Mouse (Mus musculus) c-Kit-negative CD71-positive TER-119-positive erythroid progenitor cells, embryonic 14.5 days (primary cell): ENCODE measurements around the gene Prcd.
"Not testable (repeated sequence)": the region's sequence is repeated elsewhere in the genome, so short reads cannot be mapped to it uniquely, and the experiment has no call there.

Experiments
- DNase-seq: peaks from one replicate; pipeline ENCODE4 v3.0.0-alpha.2; 2013; ENCODE audit warnings: low read depth, low spot score

Prcd gene

DNA sequence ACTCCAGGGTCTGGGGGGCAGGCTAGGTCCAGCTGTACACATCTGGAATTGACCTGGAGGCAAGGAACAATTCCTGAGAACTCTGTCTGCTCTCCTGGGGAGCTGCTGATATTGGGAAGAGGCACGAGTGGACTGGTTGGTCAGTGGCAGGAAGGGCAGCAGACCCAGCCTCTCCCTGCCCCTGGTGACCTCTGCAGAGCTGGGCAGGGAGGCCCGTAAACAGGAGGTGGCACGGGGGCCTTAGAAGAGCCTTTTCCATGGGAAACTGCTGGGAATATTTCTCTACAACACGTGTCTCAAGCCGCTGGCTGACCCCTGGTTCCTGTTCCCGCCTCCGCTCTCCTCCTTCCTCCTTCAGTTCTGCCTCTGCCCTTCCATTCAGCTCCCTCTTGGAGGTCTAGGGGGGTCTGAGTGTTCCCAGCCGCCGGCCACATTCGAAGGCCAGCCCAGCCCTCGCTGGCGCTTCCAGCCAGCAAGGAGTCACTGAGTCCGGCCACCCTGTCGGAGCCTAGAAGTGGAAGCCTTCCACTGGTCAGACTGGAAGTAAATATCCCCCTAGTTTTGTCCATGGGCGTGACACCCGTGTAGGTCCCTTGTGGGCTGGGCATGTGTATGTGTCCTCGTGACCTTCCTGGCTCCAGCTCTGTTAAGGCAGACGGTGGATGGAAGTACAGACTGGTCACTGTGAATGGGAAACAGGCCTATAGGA lies 5.0 kb upstream of the Prcd start:
- DNase-seq, result no peak

- no peak for DNase-seq
These were observed 4.4 kb upstream of the Prcd start for GRCm38 (mm10) chr11:116648976-116649375.

- no peak for DNase-seq
These were observed 3.5 kb upstream of the Prcd start for GRCm38 (mm10) chr11:116649711-116650337.

- DNase-seq, result no peak
These were observed 2.5 kb upstream of the Prcd start for GRCm38 (mm10) chr11:116650811-116651210.

- no peak for DNase-seq
These were observed 2.0 kb upstream of the Prcd start for GRCm38 (mm10) chr11:116651339-116651738.

- DNase-seq, result no peak
These were observed 820 bp upstream of the Prcd start for GRCm38 (mm10) chr11:116652330-116653098.

DNA sequence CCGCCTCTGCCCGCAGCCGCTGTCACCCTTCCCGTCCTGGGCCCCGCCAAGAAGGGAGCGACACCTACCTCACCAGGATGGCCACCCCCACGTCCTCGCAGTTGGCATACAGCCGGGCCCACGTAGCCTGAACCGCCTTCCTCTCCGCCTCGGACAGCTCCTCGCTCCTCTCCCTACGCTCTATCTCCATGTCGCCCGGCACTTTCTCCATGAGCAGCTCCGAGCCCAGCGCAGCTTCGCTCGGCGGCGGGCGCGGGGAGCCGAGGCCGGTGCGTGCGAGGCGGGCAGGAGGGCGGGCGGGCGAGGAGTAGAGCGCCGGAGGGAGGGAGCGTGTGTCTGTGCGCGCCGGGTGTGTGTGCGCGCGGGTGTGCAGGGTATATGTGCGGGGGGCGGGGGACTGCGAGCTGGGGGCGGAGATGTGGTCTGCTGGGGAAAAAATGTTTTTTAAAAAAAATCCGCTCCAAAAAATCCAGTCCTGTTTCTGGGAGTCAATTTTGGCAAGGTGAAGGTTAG lies 431 bp downstream of the Prcd start:
- DNase-seq, result no peak

- DNase-seq, result no peak
These were observed 1.0 kb downstream of the Prcd start, which contains the start of gene Cygb for GRCm38 (mm10) chr11:116654255-116654821. TSS of gene Cygb (minus strand) at chr11:116654313.

- DNase-seq, result no peak
These were observed 3.2 kb downstream of the Prcd start for GRCm38 (mm10) chr11:116656348-116657191.

DNA sequence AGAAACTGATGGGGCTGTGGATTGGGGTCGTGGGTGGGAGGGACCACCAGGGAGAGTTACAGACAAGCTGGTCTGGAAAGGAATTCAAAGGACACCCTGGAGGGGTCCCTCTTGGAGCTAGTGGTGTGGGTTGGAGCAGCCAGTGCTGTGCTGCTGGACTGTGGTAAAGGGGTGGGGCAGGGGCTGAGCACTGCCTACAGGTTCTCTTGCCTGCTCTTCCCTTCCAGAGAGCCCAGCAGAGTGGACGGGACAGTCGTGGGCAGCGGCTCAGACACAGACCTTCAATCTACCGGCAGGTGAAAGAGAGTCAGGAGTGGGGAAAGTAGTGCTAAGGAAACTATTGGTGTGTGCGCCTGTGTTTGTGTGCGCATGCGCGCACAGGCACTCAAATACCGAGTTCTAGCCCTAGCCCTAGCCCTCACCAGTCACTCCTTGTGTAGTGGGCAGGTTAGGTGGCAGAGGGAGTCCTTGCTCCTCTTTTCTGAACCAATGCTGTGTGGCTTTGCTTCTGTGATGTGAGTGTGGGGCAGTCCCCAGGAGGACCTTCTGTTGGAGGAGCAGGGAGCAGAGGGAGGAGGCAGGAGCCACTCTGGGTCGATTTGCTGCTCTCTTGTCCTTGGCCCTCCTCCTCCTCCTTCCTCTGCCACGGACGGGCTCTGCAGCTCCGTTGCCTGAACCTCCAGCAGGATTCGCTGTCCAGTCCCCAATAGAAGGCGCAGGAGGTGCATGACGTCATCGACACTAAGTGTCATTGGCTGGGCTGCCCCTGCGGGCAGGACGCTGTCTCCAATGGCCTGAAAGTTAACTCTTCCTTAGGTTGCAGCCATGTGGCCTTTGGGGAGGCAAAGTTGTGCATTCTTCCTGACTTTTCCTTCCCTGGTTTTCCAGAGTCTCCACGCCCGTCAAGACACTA lies 4.2 kb downstream of the Prcd start:
- DNase-seq, result peak; percentile 44

- DNase-seq, result no peak
These were observed 4.9 kb downstream of the Prcd start for GRCm38 (mm10) chr11:116658238-116658637.

GRCm38 (mm10) chr11:116659027-116659621 lies 5.8 kb downstream of the Prcd start:
- no peak for DNase-seq

- no peak for DNase-seq
These were observed 6.8 kb downstream of the Prcd start for GRCm38 (mm10) chr11:116660181-116660580.

GRCm38 (mm10) chr11:116661291-116661947 lies 8.1 kb downstream of the Prcd start:
- DNase-seq, result no peak

DNA sequence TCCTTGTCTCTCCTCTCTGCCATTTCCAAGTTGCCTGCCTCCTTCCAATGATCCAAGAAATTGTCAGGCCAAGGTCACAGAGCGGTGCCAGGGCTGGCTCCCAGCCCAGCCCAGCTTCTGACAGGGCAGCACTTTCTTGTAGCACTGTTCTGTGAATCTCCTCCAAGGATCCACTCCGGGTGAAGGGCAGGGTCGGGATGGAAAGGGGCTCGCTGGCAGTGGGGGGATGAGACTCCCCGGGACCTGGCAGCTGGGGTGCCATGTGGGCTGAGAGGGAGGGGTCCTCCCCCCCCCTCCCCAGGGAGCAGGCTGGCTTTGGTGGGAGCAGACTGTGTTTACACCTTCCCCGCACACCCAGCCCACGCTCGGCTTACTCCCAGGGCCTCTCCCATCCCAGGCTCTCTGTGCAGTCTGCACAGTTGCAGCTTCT lies 8.6 kb downstream of the Prcd start:
- no peak for DNase-seq

- DNase-seq, result no peak
These were observed 12.0 kb downstream of the Prcd start for GRCm38 (mm10) chr11:116665289-116665688.

GRCm38 (mm10) chr11:116666566-116666965 lies 13.2 kb downstream of the Prcd start:
- no peak for DNase-seq

DNA sequence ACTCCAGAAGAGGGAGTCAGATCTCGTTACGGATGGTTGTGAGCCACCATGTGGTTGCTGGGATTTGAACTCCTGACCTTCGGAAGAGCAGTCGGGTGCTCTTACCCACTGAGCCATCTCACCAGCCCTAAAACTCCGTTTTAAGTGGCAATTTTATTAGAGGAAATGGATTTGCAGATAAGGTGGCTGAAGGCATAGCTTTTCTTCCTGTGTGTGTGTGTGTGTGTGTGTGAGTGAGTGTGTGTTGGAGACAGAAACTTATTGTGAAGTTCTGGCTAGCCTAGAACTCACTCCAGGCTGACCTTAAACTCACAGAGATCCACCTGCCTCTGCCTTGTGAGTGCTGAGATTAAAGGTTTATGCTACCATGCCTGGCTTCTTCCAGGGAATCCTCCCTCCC lies 13.7 kb downstream of the Prcd start:
- DNase-seq, result not testable (repeated sequence)

DNA sequence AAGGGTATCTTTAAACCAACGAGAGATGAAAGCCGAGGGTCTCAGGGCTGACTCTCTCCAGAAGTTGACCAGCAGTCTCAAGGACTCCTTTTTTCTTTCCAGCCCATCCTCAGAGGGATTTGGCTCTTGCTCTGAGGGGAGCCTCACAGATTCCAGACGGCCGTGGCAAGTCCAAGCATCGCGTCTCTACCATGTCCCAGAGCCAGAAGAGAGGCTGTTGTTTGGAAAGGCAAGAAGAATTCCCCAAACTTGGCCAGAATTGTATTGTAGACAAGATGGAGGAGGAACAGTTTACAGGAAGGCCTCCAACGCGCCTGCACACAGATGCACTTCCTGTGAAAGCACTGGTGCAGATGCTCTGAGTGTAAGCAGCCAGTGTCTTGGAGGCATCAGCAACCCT lies 14.6 kb downstream of the Prcd start:
- DNase-seq, result no peak
